Mouse (Mus musculus) left cerebral cortex, adult 2 months (tissue): ENCODE measurements around the gene Gm10840. TPM values are rescaled to one million over a fixed set of nuclear protein-coding genes. Genes with fewer than 3 reads are reported as not detected.

ENCODE experiments used
- DNase-seq, 2 experiments: peaks; one replicate each; pipeline ENCODE4 v3.0.0; 2021 to 2022; ENCODE audit warnings: low spot score in 2 of 2, mixed read lengths in 1 of 2; ENCODE audit errors: extremely low spot score in 1 of 2
- H3K27ac ChIP-seq: fragments of 200-600 bp; 2 replicates; pipeline ENCODE4 v1.8.1; 2022
- H3K4me3 ChIP-seq: fragments of 200-600 bp; 2 replicates; pipeline ENCODE4 v1.8.1; 2022
- CTCF ChIP-seq: fragments of 200-600 bp; IDR thresholded peaks from 2 replicates; pipeline ENCODE4 v1.8.1; 2022; ENCODE audit warnings: antibody characterized with exemption, mild to moderate bottlenecking, moderate library complexity
- intact Hi-C: fragments of 180-260 bp; cut with DNase I; formaldehyde crosslinking; loops from one replicate; pipeline ENCODE4 v1.15.1; 2025
- total RNA-seq, 2 experiments: library from RNA; stranded (reverse); gene quantifications; 2 replicates each; pipeline ENCODE4 v1.2.3; 2021

Gene Gm10840
- total RNA-seq, 2 experiments from 2014 or later, result not detected

- no peak for TF ChIP-seq CTCF
Measured at GRCm38 (mm10) chr11:106163546-106163945, 2.9 kb downstream of the Gm10840 start.

GRCm38 (mm10) chr11:106164601-106165180, 4.0 kb downstream of the Gm10840 start:
- Histone ChIP-seq H3K27ac (no peak overlapping the region), H3K4me3 (no peak overlapping the region)
- intact Hi-C loops, result no loop called here
- DNase-seq, result no peak
- no peak for TF ChIP-seq CTCF

More at GRCm38 (mm10) chr11:106163546-106163945, 2.9 kb downstream of the Gm10840 start:
- Histone ChIP-seq H3K27ac (no peak overlapping the region), H3K4me3 (no peak overlapping the region)
- intact Hi-C loops, result no loop called here
- no peak for DNase-seq

GRCm38 (mm10) chr11:106167435-106167834, 6.8 kb downstream of the Gm10840 start:
- TF ChIP-seq CTCF, result no peak
- H3K4me3 ChIP-seq, result no peak overlapping the region
- no peak for DNase-seq
- no peak overlapping the region for H3K27ac ChIP-seq
- intact Hi-C loops, result no loop called here

GRCm38 (mm10) chr11:106170807-106171206, 10.2 kb downstream of the Gm10840 start:
- DNase-seq, result no peak
- intact Hi-C loops, result no loop called here
- H3K4me3 ChIP-seq, result no peak overlapping the region
- H3K27ac ChIP-seq, result no peak overlapping the region
- peak; percentile 21 for TF ChIP-seq CTCF

GRCm38 (mm10) chr11:106173228-106173627, 12.6 kb downstream of the Gm10840 start:
- no peak overlapping the region for H3K27ac ChIP-seq
- no peak for DNase-seq
- TF ChIP-seq CTCF, result no peak
- intact Hi-C loops, result no loop called here
- no peak overlapping the region for H3K4me3 ChIP-seq

GRCm38 (mm10) chr11:106174372-106174771, 13.7 kb downstream of the Gm10840 start:
- Histone ChIP-seq H3K27ac (no peak overlapping the region), H3K4me3 (no peak overlapping the region)
- intact Hi-C loops, result no loop called here
- DNase-seq, result no peak
- TF ChIP-seq CTCF, result no peak

- intact Hi-C loops, result no loop called here
- H3K4me3 ChIP-seq, result no peak overlapping the region
- DNase-seq, result no peak
- no peak overlapping the region for H3K27ac ChIP-seq
- TF ChIP-seq CTCF, result no peak
Measured at GRCm38 (mm10) chr11:106175081-106175480, 14.4 kb downstream of the Gm10840 start.

GRCm38 (mm10) chr11:106176372-106176771, 15.7 kb downstream of the Gm10840 start:
- no peak for TF ChIP-seq CTCF
- Histone ChIP-seq H3K4me3 (no peak overlapping the region), H3K27ac (no peak overlapping the region)
- intact Hi-C loops, result no loop called here
- no peak for DNase-seq

- TF ChIP-seq CTCF, result no peak
- no peak overlapping the region for H3K4me3 ChIP-seq
- H3K27ac ChIP-seq, result peak overlapping the region; percentile 84
- intact Hi-C loops, result no loop called here
- no peak for DNase-seq
Measured at GRCm38 (mm10) chr11:106178036-106178782, 17.6 kb downstream of the Gm10840 start.

- no peak for TF ChIP-seq CTCF
- no peak for DNase-seq
- Histone ChIP-seq H3K27ac (peak overlapping the region; percentile 84), H3K4me3 (no peak overlapping the region)
- intact Hi-C loops, result loop anchor here (1.0 kb wide), 1 partner anchor 19 kb away; no protein-coding TSS in a partner anchor
Measured at GRCm38 (mm10) chr11:106179711-106180448, 19.2 kb downstream of the Gm10840 start.

- no peak overlapping the region for H3K4me3 ChIP-seq
- peak overlapping the region; percentile 84 for H3K27ac ChIP-seq
- DNase-seq, result no peak
- intact Hi-C loops, result no loop called here
- TF ChIP-seq CTCF, result no peak
Measured at GRCm38 (mm10) chr11:106180449-106180801, 19.8 kb downstream of the Gm10840 start.

- intact Hi-C loops, result no loop called here
- no peak for TF ChIP-seq CTCF
Measured at GRCm38 (mm10) chr11:106187326-106187725, 26.7 kb downstream of the Gm10840 start.

More at GRCm38 (mm10) chr11:106187326-106187725, 26.7 kb downstream of the Gm10840 start:
- DNase-seq, result no peak
- Histone ChIP-seq H3K4me3 (no peak overlapping the region), H3K27ac (no peak overlapping the region)
